Comparison of ENCODE assay signal across 12 mouse cellular contexts in the genomic region with DNA sequence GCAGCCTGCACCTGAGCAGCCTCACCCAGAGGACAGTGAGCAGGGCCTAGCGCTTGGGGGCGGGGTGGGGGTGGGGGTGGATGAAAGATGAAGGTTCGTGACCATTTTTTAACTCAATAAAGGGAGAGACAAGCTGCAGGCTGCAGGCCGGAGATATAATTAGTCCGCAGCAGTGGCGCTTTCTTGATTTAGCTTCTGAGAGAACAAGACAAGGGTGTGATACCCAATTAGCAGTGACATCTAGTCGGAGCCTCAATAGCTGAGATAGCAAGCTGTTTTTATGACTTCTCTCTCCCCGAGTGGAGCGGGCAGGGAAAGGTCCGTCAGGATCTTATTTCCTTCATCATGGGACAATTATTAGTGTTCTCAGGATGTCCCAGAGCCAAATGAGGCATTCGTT. TPM values are rescaled to one million over a fixed set of nuclear protein-coding genes. Genes with fewer than 3 reads are reported as not detected.
DNase-seq lines count a peak whose midpoint lies in the region; ATAC-seq and TF ChIP-seq lines count a peak whose summit lies in the region.
"Had no signal": no experiment of that assay in that cellular context is flagged by ENCODE, and none has a peak within 500 bp of the region (broad histone marks: within the 10 kb centered on the region; RNA-seq: fewer than 3 reads in every experiment).

No protein-coding gene starts in this region.

- TF ChIP-seq CTCF in heart, adult 2 months (IDR thresholded peaks at IDR 0.05): no peak
- TF ChIP-seq CTCF in hindbrain, postnatal 0 days (IDR thresholded peaks at IDR 0.05; ENCODE audit: low read depth): no peak
- TF ChIP-seq CTCF in midbrain, postnatal 0 days (IDR thresholded peaks at IDR 0.05): no peak

- no peak for DNase-seq in heart, adult 2 months
- DNase-seq in heart, adult 11 months: no peak
- no peak for DNase-seq in hindbrain, postnatal 0 days (ENCODE audit: low spot score)
- DNase-seq in midbrain, postnatal 0 days (ENCODE audit: low spot score): no peak
- DNase-seq in thymus, postnatal 4 days: no peak
- DNase-seq in urinary bladder, postnatal 25 days (ENCODE audit: low spot score): no peak
- no peak for DNase-seq in layer of hippocampus, postnatal 25 days (ENCODE audit: extremely low spot score in 1 of 2, low spot score in 1 of 2)
- DNase-seq: right cerebral cortex, postnatal 4 days had no signal

- no peak for TF ChIP-seq EP300 in heart, adult 2 months (IDR thresholded peaks at IDR 0.05; ENCODE audit: insufficient read depth, low read depth, low read length)

- peak overlapping the region; percentile 89 for H3K4me2 ChIP-seq in forebrain, embryonic 13.5 days
- H3K4me2 ChIP-seq in hindbrain, postnatal 0 days (ENCODE audit: low read depth, low read length): peak overlapping the region; percentile 37
- H3K4me2 ChIP-seq in midbrain, postnatal 0 days (ENCODE audit: low read depth, low read length, poor library complexity, severe bottlenecking): peak overlapping the region; percentile 39
- H3K4me2 ChIP-seq: liver, embryonic 15.5 days; stomach, embryonic 15.5 days had no signal

- H3K79me2 ChIP-seq in heart, adult 2 months (replicated peaks; ENCODE audit: control insufficient read depth, insufficient read depth, low read length): no peaks in the 10 kb centered on the region

- no peak for ATAC-seq in forebrain, embryonic 13.5 days
- ATAC-seq in hindbrain, postnatal 0 days: no peak
- no peak for ATAC-seq in midbrain, postnatal 0 days (ENCODE audit: low FRiP score)

- peak overlapping the region; percentile 45; the same call in 1 of the 2 replicates for H3K27ac ChIP-seq in heart, adult 2 months
- 0 out of 2 replicates have a peak overlapping the region, but pooled peaks have one; percentile 25 for H3K27ac ChIP-seq in forebrain, embryonic 13.5 days
- H3K27ac ChIP-seq in hindbrain, postnatal 0 days: no peak overlapping the region
- no peak overlapping the region for H3K27ac ChIP-seq in midbrain, postnatal 0 days (ENCODE audit: low read depth, low read length)
- H3K27ac ChIP-seq: layer of hippocampus, adult 2 months; liver, embryonic 15.5 days had no signal

- H3K36me3 ChIP-seq in heart, adult 2 months (ENCODE audit: control insufficient read depth, insufficient read depth, low read length): no peaks in the 10 kb centered on the region
- H3K36me3 ChIP-seq in forebrain, embryonic 13.5 days (ENCODE audit: poor library complexity, severe bottlenecking): no peaks in the 10 kb centered on the region
- no peaks in the 10 kb centered on the region for H3K36me3 ChIP-seq in hindbrain, postnatal 0 days (ENCODE audit: insufficient read depth, low read length)
- 0 out of 2 replicates have a peak, but pooled peaks cover 3% of the 10 kb centered on the region for H3K36me3 ChIP-seq in midbrain, postnatal 0 days (ENCODE audit: insufficient read depth, low read length)
- H3K36me3 ChIP-seq: liver, embryonic 15.5 days; stomach, embryonic 15.5 days had no signal

- no peak overlapping the region for H3K9ac ChIP-seq in heart, adult 2 months (ENCODE audit: low read depth, low read length)
- peak overlapping the region; percentile 47 for H3K9ac ChIP-seq in forebrain, embryonic 13.5 days
- H3K9ac ChIP-seq in hindbrain, postnatal 0 days (replicated peaks; ENCODE audit: low read length): no peak overlapping the region
- no peak overlapping the region for H3K9ac ChIP-seq in midbrain, postnatal 0 days (replicated peaks; ENCODE audit: low read length, poor library complexity, severe bottlenecking)
- H3K9ac ChIP-seq: liver, embryonic 15.5 days; stomach, embryonic 15.5 days had no signal

- no peak overlapping the region for H3K4me3 ChIP-seq in heart, adult 2 months
- H3K4me3 ChIP-seq in forebrain, embryonic 13.5 days: no peak overlapping the region
- no peak overlapping the region for H3K4me3 ChIP-seq in hindbrain, postnatal 0 days (ENCODE audit: low read length)
- peak overlapping the region; percentile 5; the same call in 1 of the 2 replicates for H3K4me3 ChIP-seq in midbrain, postnatal 0 days (ENCODE audit: low read depth, low read length)
- H3K4me3 ChIP-seq: layer of hippocampus, adult 2 months; liver, embryonic 15.5 days; stomach, embryonic 15.5 days had no signal

- H3K9me3 ChIP-seq in forebrain, embryonic 13.5 days (replicated peaks): no peaks in the 10 kb centered on the region
- H3K9me3 ChIP-seq in hindbrain, postnatal 0 days (ENCODE audit: low read length): no peaks in the 10 kb centered on the region
- H3K9me3 ChIP-seq in midbrain, postnatal 0 days (ENCODE audit: low read length): no peaks in the 10 kb centered on the region
- H3K9me3 ChIP-seq: liver, embryonic 15.5 days; stomach, embryonic 15.5 days had no signal

- whole genome bisulfite sequencing in heart, adult 2 months: 59% methylated on average over 11 of the region's 11 CpGs
- WGBS in forebrain, embryonic 13.5 days: 12% methylated on average over 11 of the region's 11 CpGs
- WGBS in hindbrain, postnatal 0 days: 41% methylated on average over 11 of the region's 11 CpGs
- 43% methylated on average over 11 of the region's 11 CpGs for WGBS in midbrain, postnatal 0 days

- no peak for TF ChIP-seq POLR2A in heart, adult 2 months (IDR thresholded peaks at IDR 0.05; ENCODE audit: insufficient read depth, low read depth, low read length)

- H3K4me1 ChIP-seq in heart, adult 2 months (ENCODE audit: control insufficient read depth, insufficient read depth, low read length): no peaks in the 10 kb centered on the region; the same call in 1 of the 2 replicates
- H3K4me1 ChIP-seq in forebrain, embryonic 13.5 days: peaks cover 98% of the 10 kb centered on the region
- peaks cover 39% of the 10 kb centered on the region for H3K4me1 ChIP-seq in hindbrain, postnatal 0 days (ENCODE audit: insufficient read depth, low read length)
- H3K4me1 ChIP-seq in midbrain, postnatal 0 days (ENCODE audit: insufficient read depth, low read length): peaks cover 34% of the 10 kb centered on the region

- intact Hi-C loops in heart, adult 2 months (cut with DNase I): no loop called here

- no peaks in the 10 kb centered on the region for H3K27me3 ChIP-seq in heart, adult 2 months (ENCODE audit: control insufficient read depth, insufficient read depth, low read length)
- H3K27me3 ChIP-seq in forebrain, embryonic 13.5 days: peaks cover 60% of the 10 kb centered on the region
- no peaks in the 10 kb centered on the region for H3K27me3 ChIP-seq in hindbrain, postnatal 0 days (ENCODE audit: insufficient read depth, low read length)
- H3K27me3 ChIP-seq in midbrain, postnatal 0 days (ENCODE audit: insufficient read depth, low read length): no peaks in the 10 kb centered on the region

RNA-seq across cellular contexts. Expression of gene Fam222a, which starts 7.2 kb away (rescaled TPM):
- total RNA-seq in heart, adult 2 months (2021): 1 to 10 TPM; 2.1 to 5.0 TPM
- polyA plus RNA-seq in heart, adult 2 months (2012; rRNA removed): 2.0 and 2.8 TPM in 2 replicates
- polyA plus RNA-seq in forebrain, embryonic 13.5 days (2015; fragmentation: Nextera tagmentation; extraction: Ambion mirVana): 4.8 and 4.9 TPM in 2 replicates
- 11.7 and 15.1 TPM in 2 replicates for total RNA-seq in hindbrain, postnatal 0 days (2014; rRNA removed)
- polyA plus RNA-seq in hindbrain, postnatal 0 days (2015; fragmentation: Nextera tagmentation; extraction: Ambion mirVana): 2.8 and 2.9 TPM in 2 replicates
- total RNA-seq in midbrain, postnatal 0 days (2014; rRNA removed): 5.6 and 10.4 TPM in 2 replicates
- polyA plus RNA-seq in midbrain, postnatal 0 days (2015; fragmentation: Nextera tagmentation; extraction: Ambion mirVana): 3.5 and 4.2 TPM in 2 replicates
- 1 to 10 TPM; 5.1 to 6.6 TPM for total RNA-seq in layer of hippocampus, postnatal 25 days (2021)

Comparison
In these comparisons a context has a peak if more than half of its experiments do, and no peak if none do; other contexts are left out.
1. H3K27ac ChIP-seq: peak in heart, adult 2 months (single experiment) and forebrain, embryonic 13.5 days (single experiment); none in hindbrain, postnatal 0 days (single experiment) and midbrain, postnatal 0 days (single experiment).
2. H3K4me2 ChIP-seq: peak in every context shown above with its lines; median percentile 89 in forebrain, embryonic 13.5 days; 39 in midbrain, postnatal 0 days; 37 in hindbrain, postnatal 0 days.